Mouse (Mus musculus): ENCODE data around the gene Ccdc77. TPM values are rescaled to one million over a fixed set of nuclear protein-coding genes. Genes with fewer than 3 reads are reported as not detected.

Gene Ccdc77
- polyA plus RNA-seq, 1 experiment from 2014 or later: 20.9 TPM

- H3K4me3 ChIP-seq (ENCODE audit: low read depth, low read length): no peak overlapping the region
- H3K4me1 ChIP-seq (ENCODE audit: control insufficient read depth, insufficient read depth, low read length): peaks cover 29% of the 10 kb centered on the region
- no peak overlapping the region for H3K4me2 ChIP-seq
- WGBS (ENCODE audit: insufficient replicate concordance): 70% methylated on average over 7 of the region's 7 CpGs
- H3K9me3 ChIP-seq (replicated peaks; ENCODE audit: control insufficient read depth, low read length): no peaks in the 10 kb centered on the region
- H3K27ac ChIP-seq (ENCODE audit: low read depth, low read length): no peak overlapping the region
- H3K27me3 ChIP-seq (ENCODE audit: control insufficient read depth, insufficient read depth, low read length): no peaks in the 10 kb centered on the region
- no peaks in the 10 kb centered on the region for H3K36me3 ChIP-seq (ENCODE audit: control insufficient read depth, insufficient read depth, low read length)
- no peak overlapping the region for H3K9ac ChIP-seq (ENCODE audit: low read depth, low read length)
- ATAC-seq (replicated peaks; ENCODE audit: insufficient number of reproducible peaks, low FRiP score, low TSS enrichment): no peak
These were observed 87.2 kb downstream of the Ccdc77 start for GRCm38 (mm10) chr6:120276874-120277449.

DNA sequence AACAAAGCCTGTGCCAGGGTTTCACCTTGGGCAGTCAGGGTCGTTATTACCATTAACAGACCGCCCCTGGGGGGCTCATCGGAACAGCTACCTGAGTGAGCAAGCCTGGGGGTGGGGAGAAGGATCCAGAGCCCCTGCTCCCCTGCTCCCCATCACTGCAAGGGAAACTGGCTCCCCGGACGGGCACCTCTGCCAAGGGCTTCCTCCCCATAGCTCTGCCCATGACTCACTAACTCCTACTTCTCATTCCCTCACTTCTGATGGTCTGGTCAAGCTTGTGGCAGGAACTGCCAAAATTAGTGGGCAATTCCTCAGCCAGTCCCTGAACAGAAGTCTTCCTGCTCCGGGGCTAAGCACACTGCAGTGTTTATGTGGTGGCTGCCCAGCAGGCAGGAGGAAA lies 88.9 kb downstream of the Ccdc77 start:
- no peak overlapping the region for H3K4me2 ChIP-seq
- H3K4me1 ChIP-seq (ENCODE audit: control insufficient read depth, insufficient read depth, low read length): peaks cover 32% of the 10 kb centered on the region
- WGBS (ENCODE audit: insufficient replicate concordance): 41% methylated on average over 6 of the region's 6 CpGs
- no peak for ATAC-seq (replicated peaks; ENCODE audit: insufficient number of reproducible peaks, low FRiP score, low TSS enrichment)
- H3K27ac ChIP-seq (ENCODE audit: low read depth, low read length): peak overlapping the region; percentile 74
- H3K9ac ChIP-seq (ENCODE audit: low read depth, low read length): peak overlapping the region; percentile 2; the same call in 1 of the 2 replicates
- no peaks in the 10 kb centered on the region for H3K27me3 ChIP-seq (ENCODE audit: control insufficient read depth, insufficient read depth, low read length)
- no peaks in the 10 kb centered on the region for H3K9me3 ChIP-seq (replicated peaks; ENCODE audit: control insufficient read depth, low read length)
- H3K4me3 ChIP-seq (ENCODE audit: low read depth, low read length): no peak overlapping the region
- no peaks in the 10 kb centered on the region for H3K36me3 ChIP-seq (ENCODE audit: control insufficient read depth, insufficient read depth, low read length)

GRCm38 (mm10) chr6:120274887-120275286 lies 89.3 kb downstream of the Ccdc77 start:
- WGBS (ENCODE audit: insufficient replicate concordance): 33% methylated on average over 4 of the region's 4 CpGs
- no peaks in the 10 kb centered on the region for H3K27me3 ChIP-seq (ENCODE audit: control insufficient read depth, insufficient read depth, low read length)

More at GRCm38 (mm10) chr6:120274887-120275286, 89.3 kb downstream of the Ccdc77 start:
- peak overlapping the region; percentile 27; the same call in 1 of the 2 replicates for H3K4me2 ChIP-seq
- no peaks in the 10 kb centered on the region for H3K36me3 ChIP-seq (ENCODE audit: control insufficient read depth, insufficient read depth, low read length)
- peaks cover 32% of the 10 kb centered on the region for H3K4me1 ChIP-seq (ENCODE audit: control insufficient read depth, insufficient read depth, low read length)
- no peak overlapping the region for H3K9ac ChIP-seq (ENCODE audit: low read depth, low read length)
- no peaks in the 10 kb centered on the region for H3K9me3 ChIP-seq (replicated peaks; ENCODE audit: control insufficient read depth, low read length)
- no peak overlapping the region for H3K4me3 ChIP-seq (ENCODE audit: low read depth, low read length)
- ATAC-seq (replicated peaks; ENCODE audit: insufficient number of reproducible peaks, low FRiP score, low TSS enrichment): peak; percentile 61; the same call in 1 of the 2 replicates
- H3K27ac ChIP-seq (ENCODE audit: low read depth, low read length): peak overlapping the region; percentile 74

Other genes starting within 250 kb of the Ccdc77 start
- gene D330020A13Rik, start 70.0 kb downstream of the Ccdc77 start, polyA plus RNA-seq (2014; fragmentation: Nextera tagmentation; extraction: Ambion mirVana): 0.26 and 0.34 TPM in 2 replicates
- 0.17 and 0.19 TPM in 2 replicates for gene B4galnt3, start 69.8 kb downstream of the Ccdc77 start, polyA plus RNA-seq (2014; fragmentation: Nextera tagmentation; extraction: Ambion mirVana)
- 37.9 and 40.7 TPM in 2 replicates for gene Kdm5a, start 250 bp downstream of the Ccdc77 start, polyA plus RNA-seq (2014; fragmentation: Nextera tagmentation; extraction: Ambion mirVana)
- 1.9 and 4.2 TPM in 2 replicates for gene Il17ra, start 98.9 kb upstream of the Ccdc77 start, polyA plus RNA-seq (2014; fragmentation: Nextera tagmentation; extraction: Ambion mirVana)
- 0.04 and 0.09 TPM in 2 replicates for gene Tmem121b, start 129.4 kb upstream of the Ccdc77 start, polyA plus RNA-seq (2014; fragmentation: Nextera tagmentation; extraction: Ambion mirVana)
- 13.2 and 17.5 TPM in 2 replicates for gene Hdhd5, start 166.9 kb upstream of the Ccdc77 start, polyA plus RNA-seq (2014; fragmentation: Nextera tagmentation; extraction: Ambion mirVana)

All from heart, embryonic 11.5 days (tissue).